Mouse (Mus musculus) limb, embryonic 13.5 days (tissue): Measurements from ENCODE around the gene Ccdc60. TPM values are rescaled to one million over a fixed set of nuclear protein-coding genes. Genes with fewer than 3 reads are reported as not detected.

Experiments
- ATAC-seq: fragments of 200-750 bp; cut with Nextera tagmentation; 2 replicates; pipeline ENCODE4 v1.8.0; 2017; ENCODE audit warnings: low read depth, moderate number of reproducible peaks, moderate TSS enrichment; ENCODE audit not compliant: low FRiP score
- H3K27ac ChIP-seq: fragments of 300-500 bp; sonication (generic); 2 replicates; pipeline ENCODE4 v1.5.1; 2015; ENCODE audit warnings: inconsistent platforms, mild to moderate bottlenecking, moderate library complexity
- H3K27me3 ChIP-seq: fragments of 300-500 bp; sonication (generic); 2 replicates; pipeline ENCODE4 v1.6.1; 2015; ENCODE audit warnings: mild to moderate bottlenecking, inconsistent platforms
- H3K36me3 ChIP-seq: fragments of 300-500 bp; sonication (generic); 2 replicates; pipeline ENCODE4 v1.6.1; 2015; ENCODE audit warnings: inconsistent platforms, mild to moderate bottlenecking, moderate library complexity
- H3K4me1 ChIP-seq: fragments of 300-500 bp; sonication (generic); 2 replicates; pipeline ENCODE4 v1.6.1; 2015; ENCODE audit warnings: inconsistent platforms
- H3K4me2 ChIP-seq: fragments of 300-500 bp; sonication (generic); replicated peaks from 2 replicates; pipeline ENCODE4 v1.6.1; 2015; ENCODE audit warnings: inconsistent platforms, mild to moderate bottlenecking, moderate library complexity
- H3K4me3 ChIP-seq: fragments of 300-500 bp; sonication (generic); 2 replicates; pipeline ENCODE4 v1.5.1; 2015; ENCODE audit warnings: moderate library complexity, mild to moderate bottlenecking, inconsistent platforms
- H3K9ac ChIP-seq: fragments of 300-500 bp; sonication (generic); 2 replicates; pipeline ENCODE4 v1.6.1; 2015; ENCODE audit warnings: mild to moderate bottlenecking, inconsistent platforms
- H3K9me3 ChIP-seq: fragments of 300-500 bp; sonication (generic); 2 replicates; pipeline ENCODE4 v1.6.1; 2016; ENCODE audit warnings: inconsistent platforms
- WGBS: fragments of 180-500 bp; shearing (Covaris S2); methylation state at CpG from one replicate; pipeline ENCODE4 v1.1.7; 2015; 5-methylcytosine and 5-hydroxymethylcytosine counted together
- polyA plus RNA-seq: library from polyadenylated mRNA; unstranded; fragments of >200 nt; fragmentation: Nextera tagmentation; extraction: Ambion mirVana; gene quantifications from 2 replicates; pipeline ENCODE4 v1.2.1, GENCODE M21; 2015

Gene Ccdc60
- polyA plus RNA-seq, 1 experiment from 2014 or later = 1.4 TPM

DNA sequence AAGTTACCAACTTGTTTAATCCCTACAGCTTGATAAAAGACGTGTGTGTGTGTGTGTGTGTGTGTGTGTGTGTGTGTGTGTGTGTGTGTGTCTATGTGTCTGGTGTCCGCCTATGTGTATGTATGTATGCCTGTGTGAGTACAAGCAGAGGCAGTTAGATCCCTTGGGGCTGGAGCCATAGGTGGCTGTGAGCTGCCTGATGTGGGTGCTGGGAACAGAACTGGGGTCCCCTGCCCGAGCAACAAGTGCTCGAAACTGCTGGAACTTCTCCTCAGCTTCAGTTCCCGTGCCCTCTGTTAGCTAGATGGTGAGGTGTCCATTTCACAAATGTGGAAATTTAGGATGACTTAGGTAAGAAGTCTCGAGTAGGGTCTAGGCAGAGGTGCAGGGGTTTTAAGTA, 204.6 kb downstream of the Ccdc60 start:
- H3K4me1 ChIP-seq = no peaks in the 10 kb centered on the region
- H3K4me3 ChIP-seq = no peak overlapping the region
- H3K36me3 ChIP-seq = no peaks in the 10 kb centered on the region
- no peak overlapping the region for H3K9ac ChIP-seq
- 86% methylated on average over 6 of the region's 6 CpGs for WGBS
- no peak overlapping the region for H3K4me2 ChIP-seq
- peaks cover 37% of the 10 kb centered on the region for H3K27me3 ChIP-seq
- H3K27ac ChIP-seq = no peak overlapping the region
- H3K9me3 ChIP-seq = no peaks in the 10 kb centered on the region
- ATAC-seq = no peak

DNA sequence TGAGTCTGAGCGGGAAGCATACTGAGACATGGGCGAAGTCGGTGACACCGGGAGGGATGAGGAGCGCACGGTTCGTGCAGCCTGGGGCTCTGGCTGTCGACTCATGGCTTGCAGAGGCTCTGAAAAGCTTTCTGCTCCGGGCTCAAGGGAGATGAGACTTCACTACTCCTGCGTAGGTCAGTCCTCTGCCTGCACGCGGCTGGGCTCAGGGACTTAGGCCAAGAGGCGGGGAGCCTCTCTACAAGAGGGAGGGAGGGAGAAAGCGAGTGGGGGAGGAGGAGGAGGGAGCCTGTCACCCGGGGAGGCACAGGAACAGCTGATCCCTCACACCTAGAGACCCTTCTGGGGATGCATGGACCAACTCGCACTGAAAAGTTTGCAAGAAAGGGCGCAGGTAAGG, 205.7 kb downstream of the Ccdc60 start, which contains the start of gene Tmem233:
Gene Tmem233, minus strand, starts transcription at position 164 of the 400 bp plus-strand sequence.
- Histone ChIP-seq H3K4me2 (no peak within 1 kb of the TSS), H3K9me3 (no peaks in the 10 kb centered on the region), H3K36me3 (no peaks in the 10 kb centered on the region), H3K27ac (no peak within 1 kb of the TSS), H3K4me1 (no peaks in the 10 kb centered on the region), H3K27me3 (peaks cover 37% of the 10 kb centered on the region), H3K4me3 (no peak within 1 kb of the TSS), H3K9ac (no peak within 1 kb of the TSS)
- ATAC-seq = no peak
- WGBS = 9% methylated on average over 17 of the region's 17 CpGs

DNA sequence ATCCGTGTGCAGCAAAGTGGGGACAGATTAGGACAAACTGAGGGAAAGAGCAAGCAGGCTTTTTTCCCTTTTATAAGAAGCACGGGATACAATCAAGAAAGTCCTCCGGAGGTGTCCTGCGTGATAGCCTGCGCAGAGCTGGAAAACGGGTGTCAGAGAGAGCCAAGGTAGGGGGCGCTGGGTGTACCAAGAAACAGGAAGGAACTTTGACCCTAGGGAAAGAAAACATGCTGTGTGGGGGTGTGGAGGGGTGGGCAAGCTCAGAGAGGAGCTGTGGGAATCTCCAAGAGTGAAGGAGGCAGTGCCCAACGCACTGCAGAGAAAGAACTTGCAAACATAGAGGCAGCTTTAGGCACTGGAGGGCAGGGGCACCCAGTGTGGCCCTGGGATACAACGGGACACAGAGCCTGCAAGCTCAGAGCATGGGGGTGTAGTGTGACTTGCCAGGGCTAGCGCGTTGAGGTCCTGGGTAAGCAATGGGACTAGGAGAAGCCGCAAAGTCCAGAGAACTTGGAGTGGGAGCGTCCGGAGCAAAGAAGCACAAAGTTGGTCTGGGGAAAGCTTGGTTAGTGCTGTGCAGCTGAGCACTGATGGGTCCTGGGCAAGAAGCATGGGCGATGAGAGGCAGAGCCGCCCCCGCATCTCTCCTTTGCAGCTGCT, 206.4 kb downstream of the Ccdc60 start:
- H3K4me2 ChIP-seq = no peak overlapping the region

DNA sequence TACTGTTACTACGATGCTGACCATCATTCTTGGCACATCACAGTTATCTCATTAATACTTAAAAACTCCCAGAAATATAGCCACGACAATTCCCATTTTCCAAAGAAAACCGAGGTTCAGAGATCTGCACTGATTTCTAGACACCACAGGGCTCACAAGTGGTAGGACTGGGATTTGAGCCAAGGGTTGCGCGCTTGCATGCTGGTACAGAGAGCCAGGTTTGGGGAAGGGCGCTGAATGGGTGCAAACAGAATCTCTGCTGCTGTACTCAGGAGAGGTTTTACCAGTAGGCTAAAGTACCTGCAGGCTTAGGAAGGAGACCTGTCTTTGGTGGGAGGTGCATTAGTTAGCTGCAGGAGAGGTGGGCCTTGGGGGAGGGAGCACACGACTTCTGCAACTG, 207.2 kb downstream of the Ccdc60 start:
- H3K27ac ChIP-seq = no peak overlapping the region
- H3K9me3 ChIP-seq = no peaks in the 10 kb centered on the region
- no peaks in the 10 kb centered on the region for H3K36me3 ChIP-seq
- H3K4me3 ChIP-seq = no peak overlapping the region
- H3K4me1 ChIP-seq = no peaks in the 10 kb centered on the region
- WGBS = 78% methylated on average over 7 of the region's 7 CpGs
- peaks cover 37% of the 10 kb centered on the region for H3K27me3 ChIP-seq
- ATAC-seq = no peak
- H3K4me2 ChIP-seq = no peak overlapping the region
- H3K9ac ChIP-seq = no peak overlapping the region

More for the DNA sequence above, 206.4 kb downstream of the Ccdc60 start:
- 34% methylated on average over 17 of the region's 17 CpGs for WGBS
- Histone ChIP-seq H3K9me3 (no peaks in the 10 kb centered on the region), H3K36me3 (no peaks in the 10 kb centered on the region), H3K27ac (no peak overlapping the region), H3K27me3 (peaks cover 37% of the 10 kb centered on the region), H3K4me1 (no peaks in the 10 kb centered on the region), H3K4me3 (no peak overlapping the region), H3K9ac (no peak overlapping the region)
- no peak for ATAC-seq

DNA sequence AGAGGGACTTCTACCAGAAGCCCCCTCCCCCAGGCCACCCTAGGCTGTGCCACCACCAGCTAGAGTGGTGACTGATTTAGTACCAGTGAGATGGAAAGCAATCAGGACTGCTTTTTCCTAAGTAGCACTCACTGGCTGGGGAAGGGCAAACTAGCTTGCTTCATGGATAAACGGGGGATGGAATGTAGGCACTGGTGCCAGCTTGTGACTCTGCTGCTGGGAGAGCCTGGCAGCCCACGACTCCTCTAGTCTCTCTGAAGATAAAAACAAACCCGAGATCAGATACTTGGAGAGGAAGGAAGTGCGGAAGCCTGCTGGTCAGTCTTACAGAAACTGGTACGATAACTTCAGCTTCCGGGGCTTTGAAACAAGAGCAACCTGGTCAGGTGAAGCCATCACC, 208.0 kb downstream of the Ccdc60 start:
- Histone ChIP-seq H3K4me2 (no peak overlapping the region), H3K4me3 (no peak overlapping the region), H3K4me1 (no peaks in the 10 kb centered on the region), H3K9me3 (no peaks in the 10 kb centered on the region), H3K27me3 (peaks cover 37% of the 10 kb centered on the region), H3K36me3 (no peaks in the 10 kb centered on the region), H3K27ac (no peak overlapping the region), H3K9ac (no peak overlapping the region)
- no peak for ATAC-seq
- 49% methylated on average over 6 of the region's 6 CpGs for whole genome bisulfite sequencing

Other genes starting within 250 kb of the Ccdc60 start
- gene Tmem233, start 205.7 kb downstream of the Ccdc60 start, polyA plus RNA-seq = not detected in 2 replicates
- gene Hspb8, start 133.9 kb upstream of the Ccdc60 start, polyA plus RNA-seq = 13.5 and 13.8 TPM in 2 replicates